Mouse (Mus musculus) lung, postnatal 0 days (tissue): ENCODE data around the gene Selenop.

Experiments
- CTCF ChIP-seq: IDR thresholded peaks from 2 replicates; pipeline ENCODE4 v1.5.1; 2016; ENCODE audit warnings: antibody characterized with exemption, mild to moderate bottlenecking
- EP300 ChIP-seq: IDR thresholded peaks from 2 replicates; pipeline ENCODE4 v1.6.1; 2016; ENCODE audit warnings: antibody characterized with exemption, mild to moderate bottlenecking, control low read depth

DNA sequence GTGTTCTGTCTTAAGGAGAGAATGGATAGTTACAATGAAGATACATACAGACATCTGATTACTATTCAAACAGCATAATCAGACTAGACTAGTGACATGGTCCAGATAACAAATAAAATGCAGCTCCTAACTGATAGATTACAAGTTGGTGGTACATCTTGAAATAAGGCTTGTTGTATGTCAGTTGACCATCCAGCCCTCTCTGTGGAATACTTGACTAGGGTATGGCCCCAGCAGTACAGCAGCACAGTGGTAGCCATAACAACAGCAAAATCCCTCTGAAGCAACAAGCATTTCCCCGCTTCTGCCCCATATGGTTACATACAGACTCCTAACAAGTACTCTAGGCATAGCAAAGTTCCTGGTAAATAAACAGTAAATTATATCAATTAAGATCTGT, 13.4 kb downstream of the Selenop start:
- TF ChIP-seq CTCF = no peak
- TF ChIP-seq EP300 = no peak
